Mouse (Mus musculus) small intestine, adult 2 months (tissue): ENCODE data around the gene Rorb.

Experiments used
- CTCF ChIP-seq: fragments of 200-500 bp; IDR thresholded peaks from 2 replicates; pipeline ENCODE4 v1.5.1; 2012; ENCODE audit warnings: low read depth, mild to moderate bottlenecking, control low read depth, inconsistent platforms, low read length, moderate library complexity, mixed read lengths; ENCODE audit not compliant: insufficient replicate concordance, insufficient read length; ENCODE audit errors: extremely low read depth
- POLR2A ChIP-seq: fragments of 200-500 bp; IDR thresholded peaks from 2 replicates; pipeline ENCODE4 v1.6.1; 2012; ENCODE audit warnings: low read depth, mild to moderate bottlenecking, control low read depth, inconsistent platforms, low read length, moderate library complexity

- TF ChIP-seq POLR2A (no peak), CTCF (no peak)
Measured at GRCm38 (mm10) chr19:19110011-19110768, 806 bp downstream of the Rorb start.
